Mouse (Mus musculus) hindbrain, embryonic 11.5 days (tissue): ENCODE data around the gene Nrn1. TPM values are rescaled to one million over a fixed set of nuclear protein-coding genes. Genes with fewer than 3 reads are reported as not detected.

ENCODE experiments used
- ATAC-seq: fragments of 200-750 bp; cut with Nextera tagmentation; 2 replicates; pipeline ENCODE4 v1.8.0; 2017; ENCODE audit warnings: mild to moderate bottlenecking, moderate TSS enrichment, moderate library complexity; ENCODE audit not compliant: low FRiP score
- DNase-seq: peaks from one replicate; pipeline ENCODE4 v3.0.0-alpha.2; 2015; ENCODE audit warnings: low spot score
- H3K27ac ChIP-seq: fragments of 300-500 bp; sonication (generic); 2 replicates; pipeline ENCODE4 v1.5.1; 2014; ENCODE audit warnings: mild to moderate bottlenecking, low read depth, low read length
- H3K27me3 ChIP-seq: fragments of 300-500 bp; sonication (generic); 2 replicates; pipeline ENCODE4 v1.6.1; 2014; ENCODE audit warnings: mild to moderate bottlenecking, low read length, moderate library complexity, mixed read lengths; ENCODE audit not compliant: control insufficient read depth, insufficient read depth
- H3K36me3 ChIP-seq: fragments of 300-500 bp; sonication (generic); 2 replicates; pipeline ENCODE4 v1.6.1; 2014; ENCODE audit warnings: mild to moderate bottlenecking, low read length, moderate library complexity, mixed read lengths; ENCODE audit not compliant: control insufficient read depth, insufficient read depth
- H3K4me1 ChIP-seq: fragments of 300-500 bp; sonication (generic); replicated peaks from 2 replicates; pipeline ENCODE4 v1.6.1; 2014; ENCODE audit warnings: low read length, mixed read lengths; ENCODE audit not compliant: control insufficient read depth, insufficient read depth
- H3K4me2 ChIP-seq: fragments of 300-500 bp; sonication (generic); replicated peaks from 2 replicates; pipeline ENCODE4 v1.6.1; 2014; ENCODE audit warnings: mild to moderate bottlenecking, low read depth, low read length
- H3K4me3 ChIP-seq: fragments of 300-500 bp; sonication (generic); 2 replicates; pipeline ENCODE4 v1.5.1; 2014; ENCODE audit warnings: low read depth, low read length
- H3K9ac ChIP-seq: fragments of 300-500 bp; sonication (generic); 2 replicates; pipeline ENCODE4 v1.6.1; 2014; ENCODE audit warnings: low read depth, low read length
- H3K9me3 ChIP-seq: fragments of 300-500 bp; sonication (generic); 2 replicates; pipeline ENCODE4 v1.6.1; 2016; ENCODE audit warnings: low read length; ENCODE audit not compliant: control insufficient read depth
- WGBS: fragments of 180-500 bp; shearing (Covaris S2); extraction: QIAGEN DNeasy Blood & Tissue Kit; methylation state at CpG from one replicate; pipeline ENCODE4 v1.1.7; 2014; 5-methylcytosine and 5-hydroxymethylcytosine counted together
- polyA plus RNA-seq: library from polyadenylated mRNA; unstranded; fragments of >200 nt; fragmentation: Nextera tagmentation; extraction: Ambion mirVana; gene quantifications from 2 replicates; pipeline ENCODE4 v1.2.1, GENCODE M21; 2014

Gene Nrn1
- polyA plus RNA-seq, 1 experiment from 2014 or later = 39.5 TPM

DNA sequence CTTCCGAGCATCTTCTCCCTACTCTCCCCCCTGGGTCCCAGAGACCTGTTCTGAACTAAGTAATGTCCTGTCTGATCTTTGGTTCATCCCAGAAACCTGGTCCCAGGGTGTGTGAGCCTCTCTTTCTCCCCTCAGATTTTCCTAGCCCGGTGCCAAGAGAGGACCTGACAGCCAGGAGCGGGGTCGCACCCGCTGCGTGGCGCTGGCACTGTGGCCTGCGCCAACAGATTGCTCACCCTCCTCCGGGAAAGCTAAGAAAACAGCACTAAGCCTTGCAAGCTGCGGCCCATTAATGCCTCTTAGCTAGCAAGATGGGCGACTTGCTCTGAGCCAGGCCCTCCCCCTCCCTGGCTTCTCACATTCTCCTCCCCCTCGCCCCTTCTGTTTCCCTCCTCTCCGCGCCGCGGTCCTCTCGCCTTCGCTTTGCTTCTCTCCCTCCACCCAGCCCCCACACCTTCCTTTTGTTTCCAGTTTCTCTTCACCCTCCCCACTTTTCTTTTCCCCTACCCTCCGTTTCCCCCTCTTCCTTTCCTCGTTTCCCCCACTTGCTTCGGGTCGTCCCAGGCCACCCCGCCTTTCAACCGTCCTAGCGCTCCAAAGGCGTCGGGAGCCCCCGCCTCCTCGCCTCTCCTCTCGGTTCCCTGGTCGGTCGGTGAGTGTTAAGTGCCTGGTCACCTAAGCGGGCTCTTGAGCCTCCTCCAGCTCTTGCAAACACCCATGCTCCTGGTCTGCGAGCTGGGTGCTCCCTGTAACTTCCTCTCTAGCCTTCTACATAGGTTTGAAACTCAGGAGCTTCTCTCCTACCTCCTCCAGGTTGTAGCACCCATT lies 7.8 kb downstream of the Nrn1 start:
- peak overlapping the region; percentile 33 for H3K4me3 ChIP-seq
- H3K27me3 ChIP-seq = peaks cover 81% of the 10 kb centered on the region
- ATAC-seq (peak; percentile 38), DNase-seq (no peak)
- H3K9ac ChIP-seq = peak overlapping the region; percentile 58
- no peaks in the 10 kb centered on the region for H3K36me3 ChIP-seq
- H3K27ac ChIP-seq = peak overlapping the region; percentile 91
- H3K9me3 ChIP-seq = no peaks in the 10 kb centered on the region
- WGBS = under 1% methylated on average over 34 of the region's 34 CpGs
- H3K4me1 ChIP-seq = 0 out of 2 replicates have a peak, but pooled peaks cover 8% of the 10 kb centered on the region
- peak overlapping the region; percentile 50 for H3K4me2 ChIP-seq

DNA sequence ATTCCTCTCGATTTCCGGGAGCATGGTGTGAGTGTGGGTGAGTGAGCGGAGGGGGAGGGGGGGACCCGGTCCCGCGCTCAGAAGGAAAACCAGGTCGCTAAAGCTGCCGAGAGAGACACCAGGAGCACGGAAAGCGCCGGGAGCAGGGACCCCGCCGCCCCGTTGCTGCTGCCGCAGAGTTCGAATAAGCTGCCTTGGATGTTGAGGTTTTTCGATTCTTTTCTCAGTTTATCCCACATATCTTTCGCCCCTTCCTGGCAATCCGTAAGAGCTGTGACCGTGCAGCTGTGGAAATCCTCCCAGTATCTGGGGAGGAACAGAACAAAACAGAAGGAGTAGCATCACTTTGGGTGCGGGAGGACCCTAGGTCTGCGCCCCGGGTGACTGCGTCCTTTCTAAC lies 8.4 kb downstream of the Nrn1 start:
- no peak for ATAC-seq
- H3K27ac ChIP-seq = peak overlapping the region; percentile 91

DNA sequence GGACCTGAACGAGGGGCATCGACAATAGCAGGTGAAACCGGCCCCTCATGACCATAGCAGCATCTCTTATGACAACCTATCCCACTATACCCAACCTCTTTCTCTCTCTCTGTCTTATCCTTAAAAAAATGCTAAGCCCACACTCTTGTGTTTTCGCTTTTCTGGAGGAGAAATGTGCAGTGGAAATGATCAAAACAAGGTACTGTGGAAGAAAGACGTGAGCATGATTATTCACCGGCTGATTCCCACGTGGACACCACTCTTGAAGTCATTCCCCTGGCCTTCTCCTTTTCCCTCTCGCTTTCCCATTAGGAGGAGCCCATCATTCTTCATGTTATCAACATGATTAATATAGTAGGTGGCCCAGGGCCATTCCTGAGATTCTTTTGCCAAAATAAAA lies 9.1 kb downstream of the Nrn1 start:
- DNase-seq (peak; percentile 56), ATAC-seq (no peak)
- WGBS = 2% methylated on average over 8 of the region's 8 CpGs
- Histone ChIP-seq H3K4me1 (0 out of 2 replicates have a peak, but pooled peaks cover 8% of the 10 kb centered on the region), H3K27ac (peak overlapping the region; percentile 91), H3K27me3 (peaks cover 79% of the 10 kb centered on the region), H3K4me2 (no peak overlapping the region), H3K36me3 (no peaks in the 10 kb centered on the region), H3K4me3 (no peak overlapping the region), H3K9me3 (no peaks in the 10 kb centered on the region), H3K9ac (no peak overlapping the region)

More for the DNA sequence above, 8.4 kb downstream of the Nrn1 start:
- Histone ChIP-seq H3K4me3 (peak overlapping the region; percentile 33), H3K4me1 (0 out of 2 replicates have a peak, but pooled peaks cover 8% of the 10 kb centered on the region), H3K9ac (peak overlapping the region; percentile 58), H3K27me3 (peaks cover 83% of the 10 kb centered on the region), H3K9me3 (no peaks in the 10 kb centered on the region), H3K36me3 (no peaks in the 10 kb centered on the region), H3K4me2 (peak overlapping the region; percentile 50)
- peak; percentile 73 for DNase-seq
- under 1% methylated on average over 24 of the region's 24 CpGs for WGBS

DNA sequence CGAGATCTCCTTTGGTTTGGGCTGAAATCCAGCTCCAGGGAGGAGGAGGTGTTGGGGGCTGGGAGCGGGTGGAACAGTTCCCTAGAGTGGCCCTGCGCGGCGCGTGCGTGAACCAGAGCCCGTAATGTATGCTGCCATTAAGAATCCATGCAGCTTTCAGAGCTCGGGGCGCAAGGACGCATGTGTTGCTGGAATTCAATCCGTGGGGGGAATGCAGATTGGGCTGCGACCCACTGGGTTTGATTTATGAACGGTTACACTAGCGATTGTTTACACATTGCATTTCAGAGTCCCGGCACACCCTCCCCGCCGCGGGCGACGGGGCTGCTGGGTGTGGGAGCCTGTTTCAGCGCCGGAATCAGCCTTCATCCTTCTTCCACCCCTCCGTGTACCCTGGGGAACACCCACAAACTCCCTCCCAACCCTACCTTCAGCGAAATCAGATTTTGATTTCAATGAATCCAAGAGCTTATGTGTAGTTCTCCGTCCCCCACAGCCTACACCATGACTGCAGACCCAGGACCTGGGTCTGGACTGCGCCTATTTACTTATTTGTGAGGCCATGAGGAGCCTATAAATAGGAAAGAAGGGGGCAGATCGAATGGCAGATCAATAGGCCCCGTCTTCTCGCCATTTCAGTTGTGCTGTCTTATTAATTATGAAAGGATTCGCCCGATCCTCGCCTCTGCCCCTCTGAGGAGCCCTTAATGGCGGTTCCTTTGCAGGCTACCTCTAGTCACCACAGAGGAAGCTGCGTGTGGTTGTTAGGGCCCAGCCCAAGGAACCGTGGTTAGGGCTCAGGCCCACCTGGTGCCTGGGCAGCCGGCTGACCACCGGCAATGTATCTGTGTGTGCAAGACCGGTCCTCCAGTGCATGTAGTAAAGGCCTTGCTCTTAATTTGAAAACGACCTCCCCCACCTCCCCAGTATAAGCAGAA lies 10.1 kb downstream of the Nrn1 start:
- peak; percentile 81 for DNase-seq
- Histone ChIP-seq H3K9me3 (no peaks in the 10 kb centered on the region), H3K4me1 (0 out of 2 replicates have a peak, but pooled peaks cover 8% of the 10 kb centered on the region), H3K4me3 (peak overlapping the region; percentile 19), H3K36me3 (no peaks in the 10 kb centered on the region), H3K4me2 (peak overlapping the region; percentile 17), H3K9ac (no peak overlapping the region), H3K27me3 (peaks cover 71% of the 10 kb centered on the region), H3K27ac (peak overlapping the region; percentile 81)
- ATAC-seq = peak; percentile 76
- WGBS = under 1% methylated on average over 40 of the region's 40 CpGs

DNA sequence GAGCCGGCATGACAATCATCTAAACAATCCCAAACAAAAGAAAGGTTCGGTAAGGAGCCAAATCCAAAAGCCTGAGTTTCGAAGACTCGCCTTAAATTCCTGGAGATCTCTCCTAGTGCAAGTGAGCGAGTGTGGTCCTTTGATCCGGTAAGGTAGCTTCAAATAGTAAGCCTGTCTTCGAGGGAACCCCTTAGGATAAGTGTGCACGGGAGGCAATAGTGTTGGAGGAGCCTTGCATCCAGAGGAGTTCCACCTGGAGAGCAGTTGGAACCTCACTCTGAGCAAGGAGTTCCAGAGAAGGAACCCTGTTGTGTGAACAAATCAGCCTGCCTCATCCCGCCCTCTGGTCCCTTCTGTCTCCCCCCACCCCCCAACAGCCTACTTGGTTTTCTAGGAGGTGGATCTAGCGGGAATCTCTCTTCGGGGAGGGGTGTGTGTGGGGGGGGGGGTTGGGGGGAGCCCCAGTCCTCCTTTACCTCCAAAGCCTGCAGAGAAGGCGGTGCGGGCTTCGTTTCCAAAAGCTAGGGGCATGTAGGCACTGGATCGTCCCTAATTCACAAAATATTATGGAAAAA lies 11.1 kb downstream of the Nrn1 start:
- 0 out of 2 replicates have a peak, but pooled peaks cover 8% of the 10 kb centered on the region for H3K4me1 ChIP-seq
- H3K4me3 ChIP-seq = no peak overlapping the region
- no peaks in the 10 kb centered on the region for H3K9me3 ChIP-seq
- H3K27me3 ChIP-seq = peaks cover 61% of the 10 kb centered on the region
- H3K4me2 ChIP-seq = 0 out of 2 replicates have a peak overlapping the region, but pooled peaks have one; percentile 11
- no peaks in the 10 kb centered on the region for H3K36me3 ChIP-seq
- ATAC-seq = 0 out of 2 replicates have a peak, but pooled peaks have one; percentile 10
- no peak overlapping the region for H3K9ac ChIP-seq
- H3K27ac ChIP-seq = peak overlapping the region; percentile 81
- WGBS = 3% methylated on average over 15 of the region's 15 CpGs
- peak; percentile 53 for DNase-seq

DNA sequence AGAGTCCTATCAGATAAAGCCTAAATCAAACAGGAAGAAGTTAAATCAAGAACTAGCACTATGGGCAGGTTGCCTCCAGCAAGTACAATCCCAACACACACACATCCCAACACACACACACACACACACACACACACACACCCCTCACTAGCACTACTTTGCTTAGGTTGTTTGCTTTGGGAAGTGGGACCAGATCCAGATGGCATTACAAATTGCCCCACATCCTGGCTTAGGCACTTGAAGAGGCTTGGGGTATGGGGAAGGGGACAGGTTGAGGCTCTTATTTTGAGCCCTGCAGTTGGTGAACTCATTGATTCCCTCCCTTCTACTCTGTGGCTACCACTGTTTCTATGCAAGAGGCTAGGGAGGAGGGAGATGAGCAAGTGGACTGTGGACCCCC lies 12.6 kb downstream of the Nrn1 start:
- no peak overlapping the region for H3K27ac ChIP-seq
- ATAC-seq = no peak
- no peak overlapping the region for H3K4me3 ChIP-seq
- H3K36me3 ChIP-seq = no peaks in the 10 kb centered on the region
- peak; percentile 10 for DNase-seq
- peaks cover 49% of the 10 kb centered on the region for H3K27me3 ChIP-seq
- 0 out of 2 replicates have a peak, but pooled peaks cover 8% of the 10 kb centered on the region for H3K4me1 ChIP-seq
- no peak overlapping the region for H3K4me2 ChIP-seq
- no peaks in the 10 kb centered on the region for H3K9me3 ChIP-seq
- H3K9ac ChIP-seq = no peak overlapping the region

DNA sequence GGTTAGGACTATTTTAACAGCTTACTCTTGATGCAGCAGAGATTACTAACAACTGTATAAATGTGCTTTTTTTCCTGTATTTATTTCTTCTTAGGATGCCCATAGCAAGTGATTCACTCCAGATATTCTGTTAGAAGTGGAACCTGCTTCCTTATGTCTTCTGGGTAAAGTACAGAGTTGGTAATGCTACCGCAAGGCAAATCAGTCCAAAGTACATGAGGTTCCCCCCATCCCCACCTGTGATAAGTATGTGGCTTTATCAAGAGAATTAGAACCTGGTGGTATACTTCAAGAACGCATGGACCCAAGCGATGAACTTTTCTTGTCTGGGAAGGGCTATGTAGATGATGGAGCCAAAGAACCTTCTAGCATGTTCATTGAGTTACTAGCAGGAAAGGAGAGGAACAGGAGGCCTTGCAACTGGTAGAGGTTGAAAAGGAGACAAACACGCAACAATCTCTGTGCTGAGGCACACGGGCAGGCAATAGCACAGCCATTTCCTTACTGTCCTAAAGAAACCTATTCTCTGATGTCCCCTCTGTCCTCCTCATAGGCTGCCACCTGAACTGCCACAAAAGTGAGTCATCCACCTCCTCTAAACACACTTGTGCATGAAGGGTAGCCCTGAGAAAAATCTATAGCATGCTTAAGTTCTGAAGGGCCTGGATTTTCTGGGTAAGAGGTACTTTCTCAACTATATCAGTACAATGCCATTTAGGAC lies 14.5 kb downstream of the Nrn1 start:
- H3K27ac ChIP-seq = no peak overlapping the region
- H3K9ac ChIP-seq = no peak overlapping the region
- 0 out of 2 replicates have a peak, but pooled peaks cover 4% of the 10 kb centered on the region for H3K4me1 ChIP-seq
- H3K4me2 ChIP-seq = no peak overlapping the region
- H3K4me3 ChIP-seq = no peak overlapping the region
- H3K36me3 ChIP-seq = no peaks in the 10 kb centered on the region
- WGBS = 91% methylated on average over 5 of the region's 5 CpGs
- peaks cover 39% of the 10 kb centered on the region for H3K27me3 ChIP-seq
- no peak for ATAC-seq
- DNase-seq = no peak
- no peaks in the 10 kb centered on the region for H3K9me3 ChIP-seq

DNA sequence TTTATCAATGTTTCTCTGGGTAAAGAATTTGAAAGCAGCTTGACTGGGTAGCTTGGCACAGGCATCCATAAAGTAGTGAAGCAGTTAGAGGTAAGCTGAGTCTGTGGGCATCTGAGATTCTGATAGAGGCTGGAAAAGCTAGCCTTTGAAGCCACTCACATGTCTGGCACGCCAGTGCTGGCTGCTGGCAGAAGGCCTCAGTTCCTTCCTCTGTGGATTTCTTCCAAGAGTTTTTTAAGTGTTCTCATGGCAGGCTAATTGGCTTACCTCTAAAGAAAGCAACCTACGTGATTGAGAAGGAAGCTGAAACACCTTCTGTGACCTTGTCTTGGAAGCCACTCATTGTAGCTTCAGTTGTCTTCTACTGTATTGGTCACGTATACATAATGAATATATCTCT lies 17.6 kb downstream of the Nrn1 start:
- Histone ChIP-seq H3K27me3 (peaks cover 9% of the 10 kb centered on the region), H3K9me3 (no peaks in the 10 kb centered on the region), H3K9ac (no peak overlapping the region), H3K4me2 (no peak overlapping the region), H3K4me3 (no peak overlapping the region), H3K36me3 (no peaks in the 10 kb centered on the region), H3K27ac (no peak overlapping the region), H3K4me1 (no peaks in the 10 kb centered on the region)
- ATAC-seq = no peak
- DNase-seq = no peak
- WGBS = 65% methylated on average over 3 of the region's 3 CpGs
